Mouse (Mus musculus) fat pad, adult 2 months (tissue): ENCODE data around the gene Fut7.
"Not testable (repeated sequence)": the region's sequence is repeated elsewhere in the genome, so short reads cannot be mapped to it uniquely, and the experiment has no call there.

Experiments used
- DNase-seq: peaks from one replicate; pipeline ENCODE4 v3.0.0-alpha.2; 2011; ENCODE audit warnings: low read depth, low spot score; ENCODE audit errors: extremely low read depth

The Fut7 gene

DNA sequence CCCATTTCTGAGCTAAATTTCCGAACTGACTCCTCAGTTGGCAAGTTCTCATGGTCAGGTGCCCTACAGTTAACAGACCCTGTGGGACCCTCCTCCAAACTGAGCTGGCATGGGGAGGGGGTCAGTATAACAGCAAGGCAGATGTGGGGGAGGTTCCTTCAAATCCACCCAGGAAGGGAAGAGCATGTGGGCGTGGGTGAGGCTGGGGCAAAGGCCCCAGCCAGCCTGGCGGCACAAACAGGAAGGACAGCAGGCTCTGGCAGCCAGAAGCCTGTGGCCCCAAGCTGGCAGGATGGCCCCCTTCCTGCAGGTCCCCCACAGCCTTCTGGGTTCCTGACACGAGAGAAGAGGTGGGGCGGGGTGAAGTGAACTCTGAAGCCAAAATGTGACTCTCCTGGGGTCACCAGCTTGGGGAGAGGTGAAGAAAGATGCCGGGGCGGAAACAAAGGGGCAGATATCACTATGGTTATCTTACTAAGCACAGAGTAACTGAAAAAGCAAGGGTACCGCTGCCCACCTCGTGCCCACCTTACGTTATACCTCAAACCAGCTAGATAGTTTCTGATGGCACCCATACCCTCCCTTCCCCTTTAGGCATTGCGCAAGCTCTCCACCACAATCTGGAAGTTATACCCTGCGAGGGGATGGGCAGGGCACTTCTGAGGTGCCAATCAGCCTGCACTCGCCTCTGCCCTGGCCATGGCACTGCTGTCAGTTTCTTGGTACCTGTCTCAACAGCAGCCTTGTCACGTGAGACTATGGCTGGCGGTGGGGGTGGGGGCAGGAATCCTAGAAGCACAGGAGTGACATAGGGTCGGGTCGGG is at the start of gene Fut7:
Gene Fut7 (plus strand): TSS at position 681 of the 824 bp plus-strand sequence.
- DNase-seq, result no peak

DNA sequence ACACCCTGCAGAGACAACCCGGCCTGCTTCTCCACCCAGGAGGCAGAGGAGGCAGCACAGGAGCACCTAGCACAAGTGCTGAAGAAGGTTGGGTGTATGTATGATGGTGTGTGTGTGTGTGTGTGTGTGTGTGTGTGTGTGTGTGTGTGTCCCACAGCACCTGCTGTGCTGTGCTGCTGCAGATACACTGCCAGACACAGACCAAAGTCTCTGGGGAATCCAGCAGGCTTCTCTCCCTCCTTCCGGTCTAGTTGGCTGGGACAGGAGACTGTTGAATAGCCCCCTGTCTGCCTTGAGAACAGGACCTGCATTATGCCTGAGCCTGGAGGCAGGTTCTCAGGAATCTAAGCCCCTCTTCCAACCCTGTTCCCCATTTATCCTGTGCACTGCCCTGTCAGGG is 49.6 kb upstream of the Fut7 start:
- no peak for DNase-seq

GRCm38 (mm10) chr2:25376589-25376988 is 46.5 kb upstream of the Fut7 start:
- DNase-seq, result no peak

DNA sequence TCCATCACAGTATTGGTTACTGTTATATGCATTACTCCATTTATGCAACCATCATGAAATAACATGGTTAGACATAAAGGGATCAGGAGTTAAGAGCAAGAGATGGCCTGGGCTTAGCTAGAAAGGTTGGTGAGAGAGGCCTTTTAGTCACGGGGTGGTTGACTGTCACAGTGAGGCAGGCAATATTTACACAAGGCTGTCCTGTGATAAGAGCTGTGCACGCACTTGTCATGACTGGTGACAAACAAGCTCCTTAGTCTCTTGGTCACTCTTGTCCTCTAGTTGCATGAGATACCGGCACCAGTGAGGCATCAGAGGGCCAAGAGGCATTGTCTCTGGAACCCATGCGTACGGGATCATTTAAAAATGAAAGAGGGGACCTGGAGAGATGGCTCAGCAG is 38.6 kb upstream of the Fut7 start:
- DNase-seq, result no peak

DNA sequence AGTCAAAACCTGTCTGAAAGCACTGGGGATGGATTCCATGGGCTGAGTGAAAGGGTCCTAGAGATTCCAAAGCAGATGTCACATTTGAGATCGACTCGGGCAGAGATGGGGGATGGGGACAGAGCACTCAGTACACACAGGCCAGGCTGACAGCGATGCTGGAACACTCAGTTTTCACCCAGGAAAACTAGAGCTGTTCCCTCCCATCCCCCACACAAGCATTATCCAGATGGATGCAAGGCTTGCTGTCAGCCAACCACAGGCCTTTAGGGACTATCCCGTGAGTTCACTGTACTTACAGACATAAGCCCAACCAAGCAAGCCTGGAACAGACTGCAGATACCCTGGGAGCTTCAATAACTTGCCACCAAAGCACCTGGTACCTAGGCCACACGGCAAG is 31.8 kb upstream of the Fut7 start:
- no peak for DNase-seq

GRCm38 (mm10) chr2:25394281-25395221 is 28.5 kb upstream of the Fut7 start:
- no peak for DNase-seq

- peak; percentile 31 for DNase-seq
Observed at GRCm38 (mm10) chr2:25395721-25396596, 27.1 kb upstream of the Fut7 start, which contains the start of gene Entpd2. Gene Entpd2, plus strand, starts transcription at chr2:25395874.

- no peak for DNase-seq
Observed at GRCm38 (mm10) chr2:25396597-25396983, 26.5 kb upstream of the Fut7 start.

DNA sequence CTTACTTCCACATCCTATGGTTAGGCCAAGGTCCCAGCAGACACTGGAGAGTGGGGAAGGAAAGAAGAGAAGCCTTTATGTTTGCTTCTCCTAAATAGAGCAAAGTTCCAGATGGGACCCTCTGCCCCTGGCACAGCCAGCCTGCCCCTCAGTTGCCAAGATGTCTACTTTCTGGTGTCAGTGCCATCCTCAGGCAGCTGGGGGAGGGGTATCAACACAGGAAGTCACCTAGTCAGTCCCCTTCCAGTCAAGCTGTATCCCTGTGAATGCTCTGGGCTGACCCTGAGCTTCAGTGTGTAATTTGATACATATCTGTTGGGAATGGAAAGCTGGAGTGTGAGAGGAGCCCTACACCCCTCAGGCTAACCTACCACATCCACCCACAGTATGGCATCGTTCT is 26.1 kb upstream of the Fut7 start:
- no peak for DNase-seq

DNA sequence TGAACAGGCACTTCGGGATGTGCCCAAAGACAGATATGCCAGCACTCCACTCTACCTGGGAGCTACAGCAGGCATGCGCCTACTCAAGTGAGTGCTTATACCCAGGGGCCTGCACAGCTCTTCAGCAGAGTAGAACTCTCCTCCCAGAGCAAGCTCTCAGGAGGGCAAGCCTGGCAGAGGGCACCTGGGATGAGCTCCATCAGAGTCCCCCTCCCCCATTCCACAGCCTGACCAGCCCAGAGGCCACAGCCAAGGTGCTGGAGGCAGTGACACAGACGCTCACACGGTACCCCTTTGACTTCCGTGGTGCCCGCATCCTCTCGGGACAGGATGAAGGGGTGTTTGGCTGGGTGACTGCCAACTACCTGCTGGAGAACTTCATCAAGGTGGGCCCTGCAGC is 25.0 kb upstream of the Fut7 start:
- no peak for DNase-seq

DNA sequence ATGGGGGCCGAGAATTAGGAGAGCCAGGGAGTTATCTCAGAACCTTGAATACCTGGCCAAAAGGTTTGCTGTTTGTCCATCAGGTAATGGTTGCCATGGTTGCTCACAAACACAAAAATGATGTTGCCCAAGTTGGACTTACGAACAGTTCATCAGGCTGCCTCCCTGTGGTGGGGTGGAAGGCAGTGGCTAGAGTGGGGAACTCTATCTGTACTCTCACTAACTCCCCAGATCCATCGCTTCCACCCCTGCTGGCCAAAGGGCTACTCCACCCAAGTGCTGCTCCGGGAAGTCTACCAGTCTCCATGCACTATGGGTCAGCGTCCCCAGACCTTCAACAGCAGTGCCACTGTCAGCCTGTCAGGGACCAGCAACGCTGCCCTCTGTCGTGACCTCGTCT is 24.0 kb upstream of the Fut7 start, which contains the start of gene Npdc1:
Gene Npdc1 (plus strand): TSS at position 301 of the 400 bp plus-strand sequence.
- DNase-seq, result no peak

DNA sequence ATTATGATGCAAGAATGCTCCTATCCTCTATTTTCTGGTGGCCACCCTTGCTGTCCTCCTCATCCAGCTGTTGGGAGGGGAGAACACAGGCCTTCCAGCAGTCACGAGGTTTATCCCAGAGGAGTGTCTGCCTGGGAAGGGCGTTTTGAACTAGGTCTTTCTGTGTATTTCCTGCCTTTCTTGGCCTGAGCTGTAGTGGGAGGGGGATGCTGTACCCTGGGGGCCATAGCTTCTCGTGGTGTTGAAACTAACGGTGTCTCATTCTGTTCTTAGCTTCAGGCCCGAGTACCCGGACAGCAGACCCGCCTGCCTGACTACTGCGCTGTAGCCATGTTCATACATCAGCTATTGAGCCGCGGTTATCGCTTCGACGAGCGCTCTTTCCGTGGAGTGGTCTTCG is 22.8 kb upstream of the Fut7 start:
- DNase-seq, result no peak

DNA sequence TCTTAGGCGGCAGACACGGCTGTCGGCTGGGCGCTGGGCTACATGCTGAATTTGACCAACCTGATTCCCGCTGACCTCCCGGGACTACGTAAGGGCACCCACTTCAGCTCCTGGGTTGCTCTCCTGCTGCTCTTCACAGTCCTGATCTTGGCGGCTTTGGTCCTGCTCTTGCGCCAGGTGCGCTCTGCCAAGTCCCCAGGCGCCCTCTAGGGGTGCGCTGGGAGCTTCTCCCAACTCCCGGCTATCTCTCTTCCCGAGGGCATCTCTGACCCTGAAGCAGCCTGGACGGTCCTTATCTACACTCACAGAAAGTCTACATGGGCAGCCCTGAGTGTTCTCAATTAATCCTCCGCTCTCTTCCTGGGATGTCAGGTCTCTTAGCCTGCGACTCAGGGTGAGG is 22.3 kb upstream of the Fut7 start:
- no peak for DNase-seq

- no peak for DNase-seq
Observed at GRCm38 (mm10) chr2:25402377-25402971, 20.6 kb upstream of the Fut7 start.

DNA sequence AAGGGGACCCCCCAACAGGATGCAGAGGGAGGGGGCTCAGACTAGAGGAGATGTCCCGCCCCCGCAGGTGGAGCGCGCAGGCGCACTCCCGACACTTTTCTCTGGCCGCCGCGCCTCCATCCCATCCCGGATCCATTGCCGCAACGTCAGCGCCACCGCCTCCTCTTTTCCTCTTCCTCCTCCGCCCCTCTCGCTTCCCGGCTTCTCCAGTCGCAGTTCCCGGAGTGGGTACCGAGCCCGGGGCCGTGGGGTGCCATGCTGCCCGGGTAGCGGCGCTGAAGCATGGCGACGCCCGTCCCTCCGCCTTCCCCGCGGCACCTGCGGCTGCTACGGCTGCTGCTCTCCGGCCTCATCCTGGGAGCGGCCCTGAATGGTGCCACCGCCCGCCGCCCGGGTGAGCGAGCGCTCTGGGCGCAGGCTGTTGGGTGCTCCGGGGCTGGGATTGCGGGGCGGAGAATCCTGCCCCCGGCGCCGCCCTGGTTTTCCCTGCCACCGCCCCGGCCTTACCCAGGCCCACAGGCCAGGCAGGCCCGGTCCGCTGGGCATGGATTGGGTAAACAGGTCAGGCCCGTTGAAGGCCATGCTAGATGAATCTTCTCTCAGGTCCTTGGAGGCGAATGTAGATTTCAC is 20.0 kb upstream of the Fut7 start:
- DNase-seq, result no peak

- DNase-seq, result no peak
Observed at GRCm38 (mm10) chr2:25403994-25404393, 19.1 kb upstream of the Fut7 start.

DNA sequence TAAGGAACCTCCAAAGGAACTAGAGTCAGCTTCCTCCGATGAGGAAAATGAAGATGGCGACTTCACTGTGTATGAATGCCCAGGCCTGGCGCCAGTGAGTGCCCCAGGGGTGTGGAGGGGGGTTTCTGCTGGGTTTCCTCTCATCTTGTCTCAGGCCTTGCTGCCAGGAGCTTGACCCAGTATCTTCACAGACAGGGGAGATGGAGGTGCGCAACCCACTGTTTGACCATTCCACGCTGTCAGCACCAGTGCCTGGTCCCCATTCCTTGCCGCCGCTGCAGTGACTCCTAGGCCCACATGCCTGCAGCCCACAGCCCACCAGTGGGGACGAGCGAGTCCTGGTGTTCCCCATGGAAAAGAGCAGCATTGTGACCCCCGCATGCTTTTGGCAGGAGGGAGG is 14.2 kb upstream of the Fut7 start:
- no peak for DNase-seq

- not testable (repeated sequence) for DNase-seq
Observed at GRCm38 (mm10) chr2:25413436-25413835, 9.6 kb upstream of the Fut7 start.

DNA sequence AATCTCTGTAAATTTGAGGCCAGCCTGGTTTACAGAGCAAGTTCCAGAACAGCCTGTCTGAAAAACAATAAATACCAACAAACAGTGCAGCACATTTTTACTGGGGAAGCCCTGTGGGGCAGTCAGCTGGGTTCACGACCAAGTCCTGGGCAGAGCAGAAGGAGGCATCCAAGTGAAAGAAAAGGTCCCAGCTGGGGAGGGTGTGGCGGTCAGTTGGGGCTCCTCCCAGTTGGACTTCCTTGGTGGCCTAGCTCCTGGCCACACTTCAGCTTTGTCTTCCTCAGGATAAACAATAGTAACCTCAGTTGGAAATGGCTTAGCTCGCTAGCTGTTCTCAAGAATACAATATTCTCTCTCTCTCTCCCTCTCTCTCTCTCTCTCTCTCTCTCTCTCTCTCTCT is 5.6 kb upstream of the Fut7 start:
- DNase-seq, result no peak

DNA sequence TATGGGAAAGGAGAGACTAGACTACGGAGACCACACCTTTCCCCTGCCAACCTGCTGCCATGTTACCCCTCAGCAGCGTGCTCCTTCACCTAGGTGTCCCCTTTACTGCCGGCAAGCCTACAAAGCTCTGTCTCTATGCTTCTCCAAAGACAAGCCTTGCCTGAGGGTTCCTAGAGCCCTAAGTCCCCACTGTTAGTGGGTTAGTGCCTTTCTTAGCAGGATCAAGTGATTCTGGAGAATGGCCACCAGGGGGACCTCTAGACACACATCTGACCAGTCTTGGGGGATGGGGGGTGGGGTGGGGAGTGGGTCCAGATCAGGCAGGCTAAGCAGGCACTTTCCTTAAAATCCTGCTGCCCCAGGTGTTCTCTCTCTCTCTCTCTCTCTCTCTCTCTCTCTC is 1.2 kb upstream of the Fut7 start:
- no peak for DNase-seq
